Mouse (Mus musculus) v-Abl transformed pro-B cells (cell line): Measurements from ENCODE around the gene Galnt6.

Experiments used
- in situ Hi-C, 2 experiments: fragments of 400-800 bp; cut with MboI; formaldehyde crosslinking; loops; one replicate each; pipeline ENCODE4 v1.15.1; 2025; ENCODE audit not compliant: unreplicated experiment in 2 of 2

Galnt6 gene

GRCm38 (mm10) chr15:100687430-100687971, 41.7 kb downstream of the Galnt6 start, which contains the start of gene Cela1:
TSS of gene Cela1 (minus strand) at chr15:100687921.
- in situ Hi-C loops = loop anchor here (10.0 kb wide), 2 partner anchors 153 to 343 kb away; no protein-coding TSS in a partner anchor

- in situ Hi-C loops = loop anchor here (10.0 kb wide), 2 partner anchors 152 to 342 kb away; no protein-coding TSS in a partner anchor
These were observed 42.2 kb downstream of the Galnt6 start for GRCm38 (mm10) chr15:100686989-100687388.

DNA sequence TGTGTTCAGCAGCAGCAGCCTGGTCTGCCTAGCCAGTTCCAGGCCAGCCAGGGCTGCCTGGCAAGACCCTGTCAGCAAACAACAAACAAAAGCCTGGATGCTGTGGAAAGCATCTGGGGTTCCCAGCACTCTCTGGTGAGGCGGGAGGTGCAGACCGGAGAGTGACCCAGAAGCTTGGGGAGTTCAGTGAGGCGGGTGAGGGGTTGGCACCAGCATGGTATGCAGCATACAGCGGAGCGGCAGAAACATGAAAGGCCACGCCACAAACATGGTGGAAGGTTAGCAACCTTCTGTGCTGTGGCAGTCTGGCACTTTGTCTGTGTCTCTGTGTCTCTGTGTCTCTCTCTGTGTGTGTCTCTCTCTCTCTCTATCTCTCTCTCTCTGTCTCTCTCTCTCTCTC, 42.7 kb downstream of the Galnt6 start:
- in situ Hi-C loops = loop anchor here (10.0 kb wide), 2 partner anchors 152 to 342 kb away; no protein-coding TSS in a partner anchor

DNA sequence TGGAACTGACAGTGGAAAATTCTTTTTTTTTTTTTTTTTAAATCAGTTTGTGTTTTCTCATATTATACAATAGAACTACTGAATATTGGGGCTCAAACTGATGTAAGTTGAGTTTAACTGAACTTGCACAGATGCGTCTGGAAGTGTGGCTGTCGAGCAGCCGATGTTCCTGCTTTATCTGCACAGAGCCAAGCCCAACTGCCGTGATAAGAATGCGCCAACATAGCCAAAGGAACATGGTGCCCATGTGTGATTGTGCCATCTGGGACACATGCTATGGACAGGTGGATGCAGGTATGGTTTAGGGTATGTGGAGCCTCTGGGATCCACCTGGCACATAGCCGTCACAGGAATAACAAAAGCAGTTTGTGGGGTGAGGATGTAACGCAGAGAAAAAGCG, 43.3 kb downstream of the Galnt6 start:
- in situ Hi-C loops = loop anchor here (10.0 kb wide), 2 partner anchors 151 to 341 kb away; no protein-coding TSS in a partner anchor

DNA sequence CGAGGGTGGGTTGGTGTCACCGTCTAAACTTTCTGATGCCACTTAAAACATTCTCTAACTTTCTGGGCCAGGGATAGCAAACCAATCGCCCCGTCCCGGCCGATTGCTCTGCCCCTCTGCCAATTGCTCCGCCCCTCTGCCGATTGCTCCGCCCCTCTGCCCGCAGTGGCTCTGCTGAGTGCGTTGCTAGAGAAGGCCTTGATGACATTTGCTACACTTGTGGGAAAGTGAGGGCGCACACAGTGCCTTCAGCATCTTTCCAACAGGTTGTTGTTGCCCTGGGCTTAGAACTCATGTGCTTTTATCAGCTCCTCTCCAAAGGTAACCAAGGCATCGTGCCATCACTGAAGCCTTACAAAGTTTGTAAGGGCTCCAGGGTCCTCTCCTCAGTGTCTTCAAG, 43.9 kb downstream of the Galnt6 start:
- in situ Hi-C loops = loop anchor here (10.0 kb wide), 2 partner anchors 150 to 340 kb away; no protein-coding TSS in a partner anchor

GRCm38 (mm10) chr15:100684450-100684849, 44.7 kb downstream of the Galnt6 start:
- in situ Hi-C loops = loop anchor here (5.0 to 10.0 kb wide), 3 partner anchors 150 to 340 kb away; no protein-coding TSS in a partner anchor

DNA sequence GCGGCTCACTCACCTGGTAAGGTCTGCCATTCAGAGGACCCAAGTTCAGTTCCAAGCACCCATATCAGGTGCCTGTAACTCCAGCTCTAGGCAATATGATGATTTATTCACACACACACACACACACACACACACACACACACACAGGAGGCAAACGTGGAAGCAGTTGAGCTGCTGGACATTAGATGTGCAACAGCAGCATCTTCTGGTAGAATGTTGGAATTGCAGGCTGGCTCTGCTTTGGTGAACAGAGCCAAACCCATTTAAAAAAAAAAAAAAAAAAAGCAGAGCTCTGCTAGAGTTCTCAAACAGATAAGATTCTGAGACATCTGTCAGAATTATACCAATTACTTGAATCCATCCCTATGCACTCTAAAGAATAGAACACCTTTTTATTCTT, 46.1 kb downstream of the Galnt6 start:
- in situ Hi-C loops = loop anchor here (5.0 to 10.0 kb wide), 3 partner anchors 148 to 338 kb away; no protein-coding TSS in a partner anchor

- in situ Hi-C loops = loop anchor here (5.0 to 10.0 kb wide), 3 partner anchors 147 to 337 kb away; no protein-coding TSS in a partner anchor
These were observed 47.4 kb downstream of the Galnt6 start for GRCm38 (mm10) chr15:100681770-100682169.

DNA sequence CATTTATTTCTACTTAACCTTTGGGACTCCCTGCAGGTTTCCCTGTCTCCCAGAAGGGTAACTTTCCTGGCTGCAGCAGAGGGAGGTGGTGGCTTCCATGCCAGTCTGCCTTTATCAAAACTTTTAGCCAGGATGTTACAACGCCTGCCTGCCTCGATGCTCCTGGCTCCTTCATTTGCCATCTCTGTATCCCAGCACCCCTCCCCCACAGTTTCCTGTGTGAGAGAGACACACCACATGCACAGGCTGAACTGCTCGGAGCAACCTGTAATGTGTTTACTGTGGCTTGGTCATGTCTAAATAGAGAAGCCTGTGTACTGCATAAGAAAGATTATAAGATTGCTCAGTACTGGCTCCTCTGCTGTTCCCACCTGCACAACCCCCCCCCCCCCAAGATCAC, 48.8 kb downstream of the Galnt6 start:
- in situ Hi-C loops = loop anchor here (5.0 to 10.0 kb wide), 3 partner anchors 146 to 336 kb away; no protein-coding TSS in a partner anchor

DNA sequence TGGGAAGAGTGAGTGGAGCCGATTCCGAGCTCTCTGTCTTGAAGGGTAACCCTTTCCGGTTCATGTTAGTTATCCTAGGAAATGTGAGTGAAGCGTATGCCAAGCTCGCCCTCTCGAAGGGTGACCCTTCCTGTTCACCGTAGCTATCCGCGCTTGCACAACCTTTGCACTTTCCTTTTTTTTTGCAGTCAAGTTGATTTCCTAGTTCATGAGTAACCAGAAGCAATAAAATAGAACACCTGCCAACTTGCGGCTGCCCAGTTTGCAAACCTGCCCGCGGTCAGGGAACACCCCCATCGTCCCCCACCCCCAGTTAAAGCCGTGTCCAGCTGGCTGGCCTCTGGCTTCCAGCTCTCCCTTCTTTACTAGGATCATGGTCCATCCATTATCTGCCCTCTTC, 50.2 kb downstream of the Galnt6 start:
- in situ Hi-C loops = loop anchor here in 1 of 2 experiments (5.0 kb wide), 1 partner anchor 142 kb away; no protein-coding TSS in a partner anchor

DNA sequence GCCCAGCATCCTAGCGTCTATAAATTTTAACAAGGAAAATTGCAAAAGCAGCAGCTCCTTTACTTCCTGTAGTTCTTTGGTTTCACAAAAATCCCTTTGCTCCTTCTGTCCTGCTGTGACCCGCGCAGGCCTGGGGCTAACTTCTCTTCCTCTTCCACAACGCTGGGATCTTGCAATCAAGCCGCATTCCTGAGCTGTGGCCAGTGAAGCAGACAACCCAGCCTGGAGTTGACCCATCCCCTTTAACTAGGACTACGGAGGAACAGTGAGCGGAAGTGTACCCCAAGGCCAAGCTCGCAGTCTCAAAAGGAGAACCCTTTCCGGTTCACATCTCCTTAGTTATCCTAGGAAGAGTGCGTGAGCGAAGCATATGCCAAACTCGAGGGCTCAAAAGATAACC, 50.6 kb downstream of the Galnt6 start:
- in situ Hi-C loops = loop anchor here in 1 of 2 experiments (5.0 kb wide), 1 partner anchor 141 kb away; no protein-coding TSS in a partner anchor

DNA sequence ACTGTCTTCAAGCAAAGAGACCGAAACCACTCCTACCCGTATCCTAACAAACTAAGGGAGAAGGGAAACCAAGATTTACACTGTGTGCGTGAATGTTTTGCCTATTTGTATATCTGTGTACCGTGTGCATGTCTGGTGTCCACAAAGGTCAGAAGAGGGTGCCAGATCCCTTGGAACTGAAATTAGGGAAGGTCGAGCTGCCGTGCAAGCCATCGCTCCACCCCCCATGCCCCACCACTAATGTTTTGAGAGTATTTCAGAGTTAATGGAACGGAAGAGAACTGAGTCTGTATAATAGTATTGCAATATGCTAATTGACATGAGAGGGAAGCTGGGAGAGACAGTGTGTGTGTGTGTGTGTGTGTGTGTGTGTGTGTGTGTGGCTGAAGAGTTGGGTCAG, 51.5 kb downstream of the Galnt6 start:
- in situ Hi-C loops = loop anchor here in 1 of 2 experiments (5.0 kb wide), 1 partner anchor 140 kb away; no protein-coding TSS in a partner anchor

DNA sequence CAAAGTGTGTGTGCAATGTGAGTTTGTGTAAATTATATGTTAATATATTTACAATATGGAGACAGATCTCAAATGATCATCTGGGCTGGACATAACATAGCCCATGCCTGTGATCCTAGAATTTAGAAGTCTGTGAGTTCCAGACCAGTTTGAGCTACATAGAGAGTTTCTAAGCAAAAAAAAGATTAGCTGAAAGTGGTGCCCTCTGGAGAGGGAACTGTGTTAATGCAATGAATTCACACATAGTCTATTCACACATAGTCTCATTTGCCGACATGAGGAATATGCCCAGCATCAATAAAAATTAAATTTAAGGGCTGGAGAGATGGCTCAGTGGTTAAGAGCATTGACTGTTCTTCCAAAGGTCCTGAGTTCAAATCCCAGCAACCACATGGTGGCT, 52.7 kb downstream of the Galnt6 start:
- in situ Hi-C loops = loop anchor here in 1 of 2 experiments (5.0 kb wide), 1 partner anchor 139 kb away; no protein-coding TSS in a partner anchor

DNA sequence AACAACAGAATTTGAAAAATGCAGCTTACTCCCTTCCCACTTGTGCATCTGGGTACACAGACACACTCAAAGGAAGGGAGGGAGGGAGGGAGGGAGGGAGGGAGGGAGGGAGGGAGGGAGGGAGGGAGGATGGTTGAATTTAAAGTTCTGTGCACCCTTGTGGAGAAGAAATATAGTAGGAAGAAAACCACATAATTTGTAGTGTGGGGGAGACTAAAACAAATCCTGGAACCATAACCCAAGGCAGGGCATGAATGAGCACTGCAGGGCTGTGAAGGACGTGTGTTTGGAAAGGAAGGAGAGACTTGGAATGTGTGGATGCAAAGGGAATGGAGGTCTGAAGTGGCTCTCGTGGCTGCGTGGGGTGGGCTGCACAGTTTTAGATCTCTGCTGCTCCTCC, 53.7 kb downstream of the Galnt6 start:
- in situ Hi-C loops = loop anchor here in 1 of 2 experiments (5.0 kb wide), 1 partner anchor 138 kb away; no protein-coding TSS in a partner anchor

DNA sequence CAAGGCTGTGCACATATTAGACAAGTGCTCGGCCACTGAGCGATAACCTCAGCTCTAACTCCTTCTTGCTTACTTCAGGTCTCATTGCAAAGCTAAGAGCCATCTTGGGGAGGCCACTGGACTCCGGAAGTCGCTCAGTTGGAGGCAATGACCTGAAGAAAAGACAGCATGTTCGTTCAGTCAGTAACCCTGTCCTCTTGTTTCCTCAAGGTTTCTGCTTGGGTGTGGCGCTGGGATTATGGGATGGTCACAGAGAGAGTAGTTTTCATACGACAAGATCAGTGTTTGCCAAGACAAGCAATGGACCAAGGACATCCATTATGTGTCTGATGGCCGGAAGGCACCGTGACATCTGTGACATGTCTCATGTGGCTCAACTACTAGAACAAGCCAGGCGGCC, 54.6 kb downstream of the Galnt6 start:
- in situ Hi-C loops = no loop called here

DNA sequence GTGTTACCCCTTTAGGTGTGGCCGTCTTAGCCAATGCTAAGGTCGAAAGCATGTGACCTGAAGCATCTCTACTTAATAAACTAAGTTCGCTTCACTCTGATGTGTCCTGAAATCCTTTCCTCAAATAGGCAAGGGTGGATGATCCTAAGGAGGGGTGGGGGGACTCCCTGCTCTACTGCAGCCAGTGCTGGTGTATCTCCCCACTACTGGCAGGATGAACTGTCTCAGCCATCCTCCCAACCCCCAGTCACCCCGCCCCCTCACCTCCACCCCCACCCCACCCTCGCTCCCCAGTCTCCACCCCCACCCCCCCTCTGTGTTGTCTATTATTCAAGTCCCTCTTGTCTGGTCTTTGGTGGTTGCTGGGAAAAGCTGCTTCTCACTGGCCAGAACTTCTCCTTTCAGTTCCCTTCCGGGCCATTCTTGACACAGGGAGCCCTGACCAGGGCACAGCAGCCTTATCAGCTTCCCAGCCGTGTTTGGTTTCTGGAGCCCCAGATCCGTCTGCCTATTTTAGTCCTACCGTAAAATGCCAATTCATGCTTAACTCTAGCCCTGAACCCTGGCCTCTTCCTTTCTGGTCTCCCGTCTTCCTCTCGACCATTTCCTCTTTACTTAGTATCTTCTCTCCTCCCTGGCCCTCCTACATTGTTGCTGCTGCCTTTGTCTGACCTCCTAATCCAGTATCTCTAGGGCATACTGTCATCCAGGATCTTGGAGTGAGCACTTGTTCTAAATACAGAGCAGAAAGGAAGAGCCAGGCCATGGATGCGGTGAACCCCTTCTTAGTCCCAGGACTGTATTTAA, 55.4 kb downstream of the Galnt6 start:
- in situ Hi-C loops = no loop called here

DNA sequence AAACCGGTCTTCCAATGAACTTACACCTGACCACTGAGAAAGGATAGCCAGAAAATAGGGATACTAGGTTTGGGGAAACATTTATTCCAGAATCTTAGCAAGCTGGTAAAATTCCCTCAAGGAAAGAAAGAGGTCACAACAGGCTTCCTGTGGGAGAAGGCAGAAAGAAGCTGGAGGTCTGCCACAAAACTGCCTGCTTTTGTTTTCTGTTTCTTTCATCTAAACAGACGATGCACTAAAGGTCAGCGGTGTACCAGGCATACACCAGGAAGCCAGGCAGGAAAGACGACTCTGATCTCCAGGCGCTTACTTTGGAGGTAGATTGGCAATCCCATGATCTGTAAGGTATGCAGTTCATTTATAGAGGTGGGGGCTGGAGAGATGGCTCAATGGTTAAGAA, 58.3 kb downstream of the Galnt6 start:
- in situ Hi-C loops = no loop called here

DNA sequence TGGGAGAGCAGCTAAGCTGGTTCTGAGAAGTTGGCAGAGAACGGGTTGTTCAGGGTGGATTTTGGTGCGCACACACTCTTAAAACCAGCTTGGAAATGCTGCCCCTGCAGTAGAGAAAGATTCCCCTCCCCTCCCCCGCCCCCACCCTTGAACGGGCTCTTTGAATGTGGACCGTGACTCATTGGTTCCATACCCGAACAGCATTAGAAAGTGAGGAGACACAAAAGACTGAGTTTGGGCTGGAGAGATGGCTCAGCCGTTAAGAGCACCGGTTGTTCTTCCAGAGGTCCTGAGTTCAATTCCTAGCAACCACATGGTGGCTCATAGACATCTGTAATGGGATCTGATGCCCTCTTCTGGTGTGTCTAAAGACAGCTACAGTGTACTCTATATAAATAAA, 59.2 kb downstream of the Galnt6 start:
- in situ Hi-C loops = no loop called here

GRCm38 (mm10) chr15:100669337-100669736, 59.8 kb downstream of the Galnt6 start, which contains the start of gene Bin2:
TSS of gene Bin2 (minus strand) at chr15:100669553.
- in situ Hi-C loops = no loop called here

DNA sequence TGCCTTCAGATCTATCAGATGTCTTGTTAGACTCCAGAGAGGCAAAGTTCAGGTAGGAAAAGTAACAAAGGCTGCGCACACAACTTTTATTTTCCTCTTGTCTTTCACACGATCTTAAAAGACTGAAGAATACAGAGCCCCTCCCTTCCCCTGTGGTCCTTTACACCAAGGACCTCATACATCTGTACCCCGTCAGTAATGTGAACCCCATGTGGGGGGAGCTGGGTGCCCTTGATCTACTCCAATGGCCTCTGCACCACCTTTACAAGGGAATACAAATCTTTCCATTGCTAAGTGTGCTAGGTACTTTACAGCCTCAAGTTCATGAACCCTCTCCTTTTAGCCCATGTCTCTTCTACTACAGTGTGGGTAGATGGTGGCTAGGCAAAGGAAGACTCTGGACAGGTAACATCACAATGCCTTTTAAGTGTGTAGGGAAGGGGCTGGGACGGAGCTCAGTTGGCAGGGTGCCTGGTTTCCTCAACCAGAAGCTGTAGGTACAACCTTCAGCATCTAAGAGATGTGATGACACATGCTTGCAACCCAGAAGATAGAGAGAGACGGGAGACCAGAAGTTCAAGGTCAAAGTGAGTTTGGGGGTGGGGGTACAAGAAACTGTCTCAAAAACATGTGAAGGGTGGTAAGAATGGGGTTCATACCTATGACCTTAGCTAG, 61.2 kb downstream of the Galnt6 start:
- in situ Hi-C loops = no loop called here
